Mouse (Mus musculus): ENCODE results near the gene Rbfox3.
A peak's percentile ranks its signal among the peaks of the same experiment; 100 is the strongest.
"Not testable (repeated sequence)": the region's sequence is repeated elsewhere in the genome, so short reads cannot be mapped to it uniquely, and the experiment has no call there.

Rbfox3 gene

GRCm38 (mm10) chr11:118825280-118826094, 85.9 kb downstream of the Rbfox3 start:
- no peak for DNase-seq (ENCODE audit: low read depth, low spot score)

GRCm38 (mm10) chr11:118821353-118821752, 90.0 kb downstream of the Rbfox3 start:
- DNase-seq (ENCODE audit: low read depth, low spot score) = no peak

- no peak for DNase-seq (ENCODE audit: low read depth, low spot score)
These were observed 92.9 kb downstream of the Rbfox3 start for GRCm38 (mm10) chr11:118818528-118818927.

- DNase-seq (ENCODE audit: low read depth, low spot score) = no peak
These were observed 96.3 kb downstream of the Rbfox3 start for GRCm38 (mm10) chr11:118815118-118815517.

GRCm38 (mm10) chr11:118813942-118814341, 97.5 kb downstream of the Rbfox3 start:
- DNase-seq (ENCODE audit: low read depth, low spot score) = no peak

- DNase-seq (ENCODE audit: low read depth, low spot score) = no peak
These were observed 100.0 kb downstream of the Rbfox3 start for GRCm38 (mm10) chr11:118811404-118811803.

GRCm38 (mm10) chr11:118807511-118807910, 103.9 kb downstream of the Rbfox3 start:
- no peak for DNase-seq (ENCODE audit: low read depth, low spot score)

GRCm38 (mm10) chr11:118794856-118795602, 116.4 kb downstream of the Rbfox3 start:
- no peak for DNase-seq (ENCODE audit: low read depth, low spot score)

GRCm38 (mm10) chr11:118793639-118794021, 117.8 kb downstream of the Rbfox3 start:
- no peak for DNase-seq (ENCODE audit: low read depth, low spot score)

GRCm38 (mm10) chr11:118792916-118793638, 118.3 kb downstream of the Rbfox3 start:
- DNase-seq (ENCODE audit: low read depth, low spot score) = no peak

- no peak for DNase-seq (ENCODE audit: low read depth, low spot score)
These were observed 119.1 kb downstream of the Rbfox3 start for GRCm38 (mm10) chr11:118792163-118792915.

- no peak for DNase-seq (ENCODE audit: low read depth, low spot score)
These were observed 120.0 kb downstream of the Rbfox3 start for GRCm38 (mm10) chr11:118791391-118791790.

GRCm38 (mm10) chr11:118788091-118788490, 123.3 kb downstream of the Rbfox3 start:
- peak; percentile 63 for DNase-seq (ENCODE audit: low read depth, low spot score)

GRCm38 (mm10) chr11:118782677-118783076, 128.7 kb downstream of the Rbfox3 start:
- no peak for DNase-seq (ENCODE audit: low read depth, low spot score)

- peak; percentile 76 for DNase-seq (ENCODE audit: low read depth, low spot score)
These were observed 135.6 kb downstream of the Rbfox3 start for GRCm38 (mm10) chr11:118775753-118776152.

GRCm38 (mm10) chr11:118774777-118775176, 136.6 kb downstream of the Rbfox3 start:
- DNase-seq (ENCODE audit: low read depth, low spot score) = not testable (repeated sequence)

GRCm38 (mm10) chr11:118773076-118773583, 138.3 kb downstream of the Rbfox3 start:
- DNase-seq (ENCODE audit: low read depth, low spot score) = no peak

- DNase-seq (ENCODE audit: low read depth, low spot score) = no peak
These were observed 140.0 kb downstream of the Rbfox3 start for GRCm38 (mm10) chr11:118771358-118771757.

GRCm38 (mm10) chr11:118770789-118771188, 140.6 kb downstream of the Rbfox3 start:
- no peak for DNase-seq (ENCODE audit: low read depth, low spot score)

GRCm38 (mm10) chr11:118769542-118769941, 141.9 kb downstream of the Rbfox3 start:
- DNase-seq (ENCODE audit: low read depth, low spot score) = no peak

- DNase-seq (ENCODE audit: low read depth, low spot score) = no peak
These were observed 143.0 kb downstream of the Rbfox3 start for GRCm38 (mm10) chr11:118768441-118768840.
